Mouse (Mus musculus) urinary bladder, postnatal 36 days (tissue): ENCODE results near the gene Lsm4.

Source experiments
- DNase-seq, 2 experiments: peaks; one replicate each; pipeline ENCODE4 v3.0.0; 2022; ENCODE audit warnings: low spot score in 2 of 2, mixed read lengths in 1 of 2

The Lsm4 gene

GRCm38 (mm10) chr8:70725792-70726447 is 52.9 kb downstream of the Lsm4 start:
- DNase-seq, result no peak

- DNase-seq, result no peak
These were observed 53.7 kb downstream of the Lsm4 start for GRCm38 (mm10) chr8:70726721-70727120.
